10 mouse cellular contexts compared by ENCODE assay signal in the genomic region with DNA sequence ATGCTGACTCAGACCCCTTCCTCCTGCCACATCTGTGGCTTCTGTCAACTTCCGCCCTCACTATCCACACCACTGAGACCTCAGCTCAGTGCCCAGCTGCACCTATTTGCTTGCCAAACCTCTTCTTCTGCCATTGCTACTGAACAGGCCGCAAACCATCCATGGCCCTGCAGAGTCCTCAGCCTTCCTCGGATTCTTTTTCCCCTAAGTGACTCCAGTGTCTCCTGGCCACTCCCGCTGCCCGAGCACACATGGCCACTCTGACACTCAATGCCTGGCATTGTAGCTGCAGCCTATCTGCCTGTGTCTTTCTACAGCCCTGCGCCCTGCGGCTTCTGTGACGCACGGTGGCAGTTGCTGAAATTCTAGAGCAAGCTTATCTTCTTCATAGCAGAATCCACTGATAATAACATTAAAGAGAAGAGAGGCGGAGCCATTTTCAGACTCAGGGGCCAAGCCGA.
A peak's percentile ranks its signal among the peaks of the same experiment; 100 is the strongest.
DNase-seq lines count a peak whose midpoint lies in the region; ATAC-seq and TF ChIP-seq lines count a peak whose summit lies in the region.
"Had no signal": no experiment of that assay in that cellular context is flagged by ENCODE, and none has a peak within 500 bp of the region (broad histone marks: within the 10 kb centered on the region; RNA-seq: fewer than 3 reads in every experiment).

No protein-coding gene starts in this region.

- peak; percentile 79 for TF ChIP-seq EP300 in liver, postnatal 0 days (IDR thresholded peaks at IDR 0.05; ENCODE audit: low read depth)

- no peak for ATAC-seq in intestine, embryonic 16.5 days
- no peak for ATAC-seq in intestine, postnatal 0 days
- no peak; the same call in 1 of the 2 replicates for ATAC-seq in heart, embryonic 16.5 days (replicated peaks; ENCODE audit: extremely low read depth, insufficient read depth, low FRiP score)
- ATAC-seq in liver, postnatal 0 days, result peak; percentile 65
- ATAC-seq in frontal cortex, adult (ENCODE audit: low TSS enrichment), result no peak

- H3K9ac ChIP-seq in intestine, embryonic 16.5 days (ENCODE audit: low read depth, low read length), result no peak overlapping the region
- H3K9ac ChIP-seq in intestine, postnatal 0 days (ENCODE audit: low read depth, low read length), result no peak overlapping the region
- H3K9ac ChIP-seq in heart, embryonic 16.5 days (ENCODE audit: low read length), result 0 out of 2 replicates have a peak overlapping the region, but pooled peaks have one; percentile 28
- H3K9ac ChIP-seq in liver, postnatal 0 days (replicated peaks), result no peak overlapping the region

- no peak overlapping the region for H3K4me3 ChIP-seq in intestine, embryonic 16.5 days (ENCODE audit: low read length)
- H3K4me3 ChIP-seq in intestine, postnatal 0 days (ENCODE audit: low read depth, low read length), result no peak overlapping the region
- H3K4me3 ChIP-seq in bone marrow macrophage, adult 2 months (ENCODE audit: insufficient read depth, low read length), result no peak overlapping the region
- H3K4me3 ChIP-seq in heart, embryonic 16.5 days (ENCODE audit: low read length), result no peak overlapping the region
- no peak overlapping the region for H3K4me3 ChIP-seq in liver, postnatal 0 days (ENCODE audit: low read depth, low read length)
- H3K4me3 ChIP-seq: forebrain, embryonic 10.5 days had no signal

- no peak for TF ChIP-seq CTCF in intestine, postnatal 0 days (IDR thresholded peaks at IDR 0.05; ENCODE audit: low read depth)
- TF ChIP-seq CTCF in bone marrow macrophage, adult 2 months (IDR thresholded peaks at IDR 0.05; ENCODE audit: low read depth, low read length), result no peak
- no peak for TF ChIP-seq CTCF in liver, postnatal 0 days (IDR thresholded peaks at IDR 0.05; ENCODE audit: low read depth)

- DNase-seq in liver, postnatal 0 days, result peak; percentile 34
- DNase-seq in ovary, postnatal 10 days (ENCODE audit: low spot score), result no peak
- DNase-seq in spleen, adult 12 weeks (ENCODE audit: low spot score), result no peak

- no peak overlapping the region for H3K4me2 ChIP-seq in intestine, embryonic 16.5 days (ENCODE audit: low read depth, low read length)
- no peak overlapping the region for H3K4me2 ChIP-seq in intestine, postnatal 0 days (replicated peaks; ENCODE audit: low read depth)
- H3K4me2 ChIP-seq in heart, embryonic 16.5 days (ENCODE audit: low read depth, low read length), result peak overlapping the region; percentile 5; the same call in 1 of the 2 replicates
- H3K4me2 ChIP-seq in liver, postnatal 0 days (ENCODE audit: low read depth, low read length), result peak overlapping the region; percentile 40; the same call in 1 of the 2 replicates

- no peaks in the 10 kb centered on the region for H3K27me3 ChIP-seq in intestine, embryonic 16.5 days (replicated peaks; ENCODE audit: control insufficient read depth, insufficient read depth, low read length)
- H3K27me3 ChIP-seq in intestine, postnatal 0 days (replicated peaks; ENCODE audit: control insufficient read depth, insufficient read depth, low read length), result no peaks in the 10 kb centered on the region
- no peaks in the 10 kb centered on the region for H3K27me3 ChIP-seq in heart, embryonic 16.5 days (ENCODE audit: control insufficient read depth, insufficient read depth, low read length)
- H3K27me3 ChIP-seq in liver, postnatal 0 days (ENCODE audit: insufficient read depth, low read length), result no peaks in the 10 kb centered on the region
- H3K27me3 ChIP-seq: CH12.LX had no signal

- peak overlapping the region; percentile 8; the same call in 1 of the 2 replicates for H3K27ac ChIP-seq in intestine, embryonic 16.5 days (ENCODE audit: low read length)
- H3K27ac ChIP-seq in intestine, postnatal 0 days (ENCODE audit: low read depth, low read length), result no peak overlapping the region
- peak overlapping the region; percentile 66 for H3K27ac ChIP-seq in bone marrow macrophage, adult 2 months (ENCODE audit: insufficient read depth, low read depth, low read length)
- peak overlapping the region; percentile 92 for H3K27ac ChIP-seq in heart, embryonic 16.5 days (ENCODE audit: low read length)
- H3K27ac ChIP-seq in liver, postnatal 0 days (ENCODE audit: low read depth), result peak overlapping the region; percentile 78
- H3K27ac ChIP-seq: forebrain, embryonic 10.5 days had no signal

- no peaks in the 10 kb centered on the region for H3K36me3 ChIP-seq in intestine, embryonic 16.5 days (ENCODE audit: control insufficient read depth, insufficient read depth, low read length)
- H3K36me3 ChIP-seq in intestine, postnatal 0 days (ENCODE audit: control insufficient read depth, insufficient read depth), result no peaks in the 10 kb centered on the region
- no peaks in the 10 kb centered on the region for H3K36me3 ChIP-seq in heart, embryonic 16.5 days (ENCODE audit: control insufficient read depth, insufficient read depth)
- no peaks in the 10 kb centered on the region for H3K36me3 ChIP-seq in liver, postnatal 0 days (replicated peaks; ENCODE audit: insufficient read depth, low read length)
- H3K36me3 ChIP-seq: forebrain, embryonic 10.5 days had no signal

- H3K4me1 ChIP-seq in intestine, embryonic 16.5 days (ENCODE audit: control insufficient read depth, insufficient read depth, low read length), result peaks cover 36% of the 10 kb centered on the region
- peaks cover 20% of the 10 kb centered on the region for H3K4me1 ChIP-seq in intestine, postnatal 0 days (replicated peaks; ENCODE audit: control insufficient read depth, insufficient read depth, low read length)
- H3K4me1 ChIP-seq in bone marrow macrophage, adult 2 months (ENCODE audit: control insufficient read depth, insufficient read depth, low read length), result peaks cover 45% of the 10 kb centered on the region
- peaks cover 54% of the 10 kb centered on the region for H3K4me1 ChIP-seq in heart, embryonic 16.5 days (ENCODE audit: control insufficient read depth, insufficient read depth, low read length)
- peaks cover 58% of the 10 kb centered on the region for H3K4me1 ChIP-seq in liver, postnatal 0 days (ENCODE audit: insufficient read depth)

- WGBS in intestine, embryonic 16.5 days, result 67% methylated on average over 11 of the region's 11 CpGs
- WGBS in intestine, postnatal 0 days, result 56% methylated on average over 11 of the region's 11 CpGs
- 26% methylated on average over 11 of the region's 11 CpGs for WGBS in heart, embryonic 16.5 days
- WGBS in liver, postnatal 0 days (ENCODE audit: insufficient replicate concordance), result 42% methylated on average over 11 of the region's 11 CpGs

- H3K9me3 ChIP-seq in intestine, embryonic 16.5 days (ENCODE audit: control insufficient read depth, low read length), result no peaks in the 10 kb centered on the region
- no peaks in the 10 kb centered on the region for H3K9me3 ChIP-seq in intestine, postnatal 0 days (ENCODE audit: control insufficient read depth)
- no peaks in the 10 kb centered on the region for H3K9me3 ChIP-seq in heart, embryonic 16.5 days (replicated peaks; ENCODE audit: control insufficient read depth, low read length)
- H3K9me3 ChIP-seq in liver, postnatal 0 days (ENCODE audit: low read length), result no peaks in the 10 kb centered on the region
- H3K9me3 ChIP-seq: forebrain, embryonic 10.5 days had no signal

- no peak for TF ChIP-seq POLR2A in bone marrow macrophage, adult 2 months (IDR thresholded peaks at IDR 0.05; ENCODE audit: borderline replicate concordance, low read depth, low read length)

Comparison
In these comparisons a context has a peak if more than half of its experiments do, and no peak if none do; other contexts are left out.
1. H3K4me2 ChIP-seq: peak in heart, embryonic 16.5 days (single experiment) and liver, postnatal 0 days (single experiment); none in intestine, embryonic 16.5 days (single experiment) and intestine, postnatal 0 days (single experiment).